Mouse (Mus musculus): Measurements from ENCODE around the gene Olfr346. TPM values are rescaled to one million over a fixed set of nuclear protein-coding genes. Genes with fewer than 3 reads are reported as not detected.

Gene Olfr346
- not detected in 2 replicates for polyA plus RNA-seq (2015; fragmentation: Nextera tagmentation; extraction: Ambion mirVana)

GRCm38 (mm10) chr2:36685488-36685887 lies at the start of gene Olfr346:
Olfr346 (plus strand) TSS chr2:36685788.

GRCm38 (mm10) chr2:36639741-36640140 lies 45.8 kb upstream of the Olfr346 start, which contains the start of gene Olfr345:
Olfr345 (plus strand) TSS chr2:36640041.

GRCm38 (mm10) chr2:36731602-36732001 lies 46.0 kb downstream of the Olfr346 start, which contains the start of gene Olfr347:
Olfr347 (plus strand) TSS chr2:36731902.

Other genes with a start within 250 kb of the Olfr346 start
- gene Olfr340, start 233.2 kb upstream of the Olfr346 start, polyA plus RNA-seq (2015; fragmentation: Nextera tagmentation; extraction: Ambion mirVana) = not detected in 2 replicates
- gene Olfr341, start 203.3 kb upstream of the Olfr346 start, polyA plus RNA-seq (2015; fragmentation: Nextera tagmentation; extraction: Ambion mirVana) = not detected in 2 replicates
- gene Olfr342, start 160.8 kb upstream of the Olfr346 start, polyA plus RNA-seq (2015; fragmentation: Nextera tagmentation; extraction: Ambion mirVana) = not detected in 2 replicates
- gene Olfr344, start 119.1 kb upstream of the Olfr346 start, polyA plus RNA-seq (2015; fragmentation: Nextera tagmentation; extraction: Ambion mirVana) = not detected in 2 replicates
- gene Olfr345, start 45.7 kb upstream of the Olfr346 start, polyA plus RNA-seq (2015; fragmentation: Nextera tagmentation; extraction: Ambion mirVana) = not detected in 2 replicates
- not detected in 2 replicates for gene Olfr347, start 46.1 kb downstream of the Olfr346 start, polyA plus RNA-seq (2015; fragmentation: Nextera tagmentation; extraction: Ambion mirVana)
- gene Olfr348, start 98.5 kb downstream of the Olfr346 start, polyA plus RNA-seq (2015; fragmentation: Nextera tagmentation; extraction: Ambion mirVana) = not detected in 2 replicates
- not detected in 2 replicates for gene Olfr50, start 104.8 kb downstream of the Olfr346 start, polyA plus RNA-seq (2015; fragmentation: Nextera tagmentation; extraction: Ambion mirVana)
- gene Olfr3, start 131.2 kb downstream of the Olfr346 start, polyA plus RNA-seq (2015; fragmentation: Nextera tagmentation; extraction: Ambion mirVana) = not detected in 2 replicates
- gene Olfr350, start 160.5 kb downstream of the Olfr346 start, polyA plus RNA-seq (2015; fragmentation: Nextera tagmentation; extraction: Ambion mirVana) = not detected in 2 replicates
- gene Olfr351, start 176.9 kb downstream of the Olfr346 start, polyA plus RNA-seq (2015; fragmentation: Nextera tagmentation; extraction: Ambion mirVana) = not detected in 2 replicates
- not detected in 2 replicates for gene Olfr352, start 182.7 kb downstream of the Olfr346 start, polyA plus RNA-seq (2015; fragmentation: Nextera tagmentation; extraction: Ambion mirVana)
- gene Olfr353, start 207.1 kb downstream of the Olfr346 start, polyA plus RNA-seq (2015; fragmentation: Nextera tagmentation; extraction: Ambion mirVana) = not detected in 2 replicates
- gene Olfr354, start 219.9 kb downstream of the Olfr346 start, polyA plus RNA-seq (2015; fragmentation: Nextera tagmentation; extraction: Ambion mirVana) = not detected in 2 replicates
- not detected in 2 replicates for gene Olfr355, start 243.1 kb downstream of the Olfr346 start, polyA plus RNA-seq (2015; fragmentation: Nextera tagmentation; extraction: Ambion mirVana)